Mouse (Mus musculus) embryonic facial prominence, embryonic 14.5 days (tissue): Measurements from ENCODE around the gene Abhd16b. TPM values are rescaled to one million over a fixed set of nuclear protein-coding genes. Genes with fewer than 3 reads are reported as not detected.

Experiments used
- ATAC-seq: fragments of 200-750 bp; cut with Nextera tagmentation; 2 replicates; pipeline ENCODE4 v1.8.0; 2017; ENCODE audit warnings: low read depth, moderate number of reproducible peaks, moderate TSS enrichment
- DNase-seq: peaks from one replicate; pipeline ENCODE4 v3.0.0-alpha.2; 2015; ENCODE audit warnings: low spot score
- H3K27ac ChIP-seq: fragments of 300-500 bp; sonication (generic); replicated peaks from 2 replicates; pipeline ENCODE4 v1.5.1; 2014; ENCODE audit warnings: low read depth, mild to moderate bottlenecking, low read length, moderate library complexity
- H3K27me3 ChIP-seq: fragments of 300-500 bp; sonication (generic); replicated peaks from 2 replicates; pipeline ENCODE4 v1.6.1; 2014; ENCODE audit warnings: low read length; ENCODE audit not compliant: control insufficient read depth, insufficient read depth
- H3K36me3 ChIP-seq: fragments of 300-500 bp; sonication (generic); 2 replicates; pipeline ENCODE4 v1.6.1; 2014; ENCODE audit warnings: low read length, mixed read lengths; ENCODE audit not compliant: control insufficient read depth, insufficient read depth
- H3K4me1 ChIP-seq: fragments of 300-500 bp; sonication (generic); 2 replicates; pipeline ENCODE4 v1.6.1; 2014; ENCODE audit warnings: antibody characterized with exemption, low read length; ENCODE audit not compliant: control insufficient read depth, insufficient read depth
- H3K4me2 ChIP-seq: fragments of 300-500 bp; sonication (generic); 2 replicates; pipeline ENCODE4 v1.6.1; 2014; ENCODE audit warnings: low read depth, mild to moderate bottlenecking, low read length, moderate library complexity, mixed read lengths
- H3K4me3 ChIP-seq: fragments of 300-500 bp; sonication (generic); 2 replicates; pipeline ENCODE4 v1.5.1; 2014; ENCODE audit warnings: low read depth, mild to moderate bottlenecking, low read length
- H3K9ac ChIP-seq: fragments of 300-500 bp; sonication (generic); 2 replicates; pipeline ENCODE4 v1.6.1; 2014; ENCODE audit warnings: low read depth, mild to moderate bottlenecking, low read length, moderate library complexity, mixed read lengths
- H3K9me3 ChIP-seq: fragments of 300-500 bp; sonication (generic); 2 replicates; pipeline ENCODE4 v1.6.1; 2016; ENCODE audit warnings: low read length; ENCODE audit not compliant: control insufficient read depth
- WGBS: fragments of 180-500 bp; shearing (Covaris S2); extraction: QIAGEN DNeasy Blood & Tissue Kit; methylation state at CpG from one replicate; pipeline ENCODE4 v1.1.7; 2014; 5-methylcytosine and 5-hydroxymethylcytosine counted together
- polyA plus RNA-seq: library from polyadenylated mRNA; unstranded; fragments of >200 nt; fragmentation: Nextera tagmentation; extraction: Ambion mirVana; gene quantifications from 2 replicates; pipeline ENCODE4 v1.2.1, GENCODE M21; 2014

Gene Abhd16b
- polyA plus RNA-seq, 1 experiment from 2014 or later = 0.21 TPM

- no peak for DNase-seq
- Histone ChIP-seq H3K36me3 (no peaks in the 10 kb centered on the region), H3K4me2 (no peak overlapping the region), H3K9ac (peak overlapping the region; percentile 27; the same call in 1 of the 2 replicates), H3K9me3 (no peaks in the 10 kb centered on the region), H3K4me1 (0 out of 2 replicates have a peak, but pooled peaks cover 3% of the 10 kb centered on the region), H3K27ac (no peak overlapping the region), H3K4me3 (no peak overlapping the region), H3K27me3 (no peaks in the 10 kb centered on the region)
- ATAC-seq = no peak
- WGBS = 39% methylated on average over 2 of the region's 2 CpGs
These were observed 9.9 kb upstream of the Abhd16b start for GRCm38 (mm10) chr2:181483120-181483519.

- H3K9ac ChIP-seq = peak overlapping the region; percentile 27; the same call in 1 of the 2 replicates
- DNase-seq (no peak), ATAC-seq (no peak)
- H3K9me3 ChIP-seq = no peaks in the 10 kb centered on the region
- no peaks in the 10 kb centered on the region for H3K27me3 ChIP-seq
- no peak overlapping the region for H3K4me3 ChIP-seq
- H3K27ac ChIP-seq = no peak overlapping the region
- H3K4me2 ChIP-seq = no peak overlapping the region
- 29% methylated on average over 6 of the region's 7 CpGs for WGBS
- 0 out of 2 replicates have a peak, but pooled peaks cover 3% of the 10 kb centered on the region for H3K4me1 ChIP-seq
- no peaks in the 10 kb centered on the region for H3K36me3 ChIP-seq
These were observed 9.3 kb upstream of the Abhd16b start for GRCm38 (mm10) chr2:181483562-181484318.

- no peak overlapping the region for H3K4me2 ChIP-seq
- ATAC-seq (no peak), DNase-seq (no peak)
- H3K27ac ChIP-seq = no peak overlapping the region
- H3K4me1 ChIP-seq = 0 out of 2 replicates have a peak, but pooled peaks cover 3% of the 10 kb centered on the region
- H3K9me3 ChIP-seq = no peaks in the 10 kb centered on the region
- H3K4me3 ChIP-seq = no peak overlapping the region
- no peaks in the 10 kb centered on the region for H3K36me3 ChIP-seq
- WGBS = 71% methylated on average over 6 of the region's 6 CpGs
- H3K9ac ChIP-seq = no peak overlapping the region
- H3K27me3 ChIP-seq = no peaks in the 10 kb centered on the region
These were observed 8.4 kb upstream of the Abhd16b start for GRCm38 (mm10) chr2:181484456-181485233.

- Histone ChIP-seq H3K4me1 (0 out of 2 replicates have a peak, but pooled peaks cover 3% of the 10 kb centered on the region), H3K27ac (no peak overlapping the region), H3K36me3 (no peaks in the 10 kb centered on the region), H3K9me3 (no peaks in the 10 kb centered on the region), H3K4me3 (no peak overlapping the region), H3K27me3 (no peaks in the 10 kb centered on the region), H3K4me2 (no peak overlapping the region), H3K9ac (no peak overlapping the region)
- 11% methylated on average over 1 of the region's 1 CpGs for WGBS
- DNase-seq (no peak), ATAC-seq (no peak)
These were observed 7.3 kb upstream of the Abhd16b start for GRCm38 (mm10) chr2:181485741-181486140.

DNA sequence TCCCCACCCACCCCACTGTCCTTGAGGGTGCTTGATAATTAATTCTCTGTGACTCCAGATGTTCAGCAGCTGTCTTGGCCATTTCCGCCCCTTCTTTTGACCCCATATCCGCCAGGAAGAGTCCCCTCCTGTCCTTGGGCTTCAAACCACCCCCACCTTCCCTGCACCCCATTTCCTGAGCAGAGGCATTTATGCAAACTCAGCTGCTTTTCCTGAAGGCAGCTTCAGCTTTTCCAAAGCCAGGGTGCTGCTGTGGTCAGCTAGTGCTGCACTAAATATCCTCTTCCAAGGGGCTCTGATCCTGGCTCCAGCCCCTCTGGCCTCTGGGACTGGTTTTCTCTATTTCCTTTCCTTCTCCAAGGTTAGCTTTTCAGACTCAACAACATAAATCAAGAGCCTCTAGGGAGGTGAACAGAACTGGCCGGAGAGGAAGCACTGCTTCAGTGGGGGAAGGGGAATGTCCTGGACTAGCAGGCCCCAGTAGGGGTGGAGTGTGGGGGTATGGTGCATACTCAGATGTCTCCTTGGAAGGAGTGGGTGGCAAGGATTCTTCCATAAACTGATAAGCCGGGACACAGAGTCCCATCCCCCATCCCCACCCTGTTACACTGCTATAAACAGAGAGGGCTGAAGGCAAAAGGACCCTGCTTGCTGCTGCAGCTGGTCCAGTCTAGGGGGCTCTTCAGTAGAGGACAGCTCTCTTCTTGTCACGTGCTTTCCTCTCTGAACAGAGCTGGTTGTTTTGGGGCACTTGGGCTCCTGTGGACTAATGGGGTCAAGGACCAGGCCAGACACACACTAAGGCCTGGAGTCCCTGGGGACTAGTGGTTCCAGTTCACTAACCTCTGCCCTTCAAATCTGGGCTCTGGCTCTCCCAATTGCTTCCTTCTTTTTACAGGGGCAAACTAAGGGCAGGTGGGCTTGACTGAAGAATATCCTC lies 5.4 kb upstream of the Abhd16b start:
- 26% methylated on average over 5 of the region's 5 CpGs for WGBS
- H3K4me2 ChIP-seq = no peak overlapping the region
- no peak overlapping the region for H3K9ac ChIP-seq
- H3K27me3 ChIP-seq = no peaks in the 10 kb centered on the region
- H3K4me1 ChIP-seq = 0 out of 2 replicates have a peak, but pooled peaks cover 3% of the 10 kb centered on the region
- peak; percentile 49 for DNase-seq
- no peaks in the 10 kb centered on the region for H3K36me3 ChIP-seq
- ATAC-seq = 0 out of 2 replicates have a peak, but pooled peaks have one; percentile 12
- no peak overlapping the region for H3K4me3 ChIP-seq
- H3K27ac ChIP-seq = peak overlapping the region; percentile 55; the same call in 1 of the 2 replicates
- no peaks in the 10 kb centered on the region for H3K9me3 ChIP-seq

DNA sequence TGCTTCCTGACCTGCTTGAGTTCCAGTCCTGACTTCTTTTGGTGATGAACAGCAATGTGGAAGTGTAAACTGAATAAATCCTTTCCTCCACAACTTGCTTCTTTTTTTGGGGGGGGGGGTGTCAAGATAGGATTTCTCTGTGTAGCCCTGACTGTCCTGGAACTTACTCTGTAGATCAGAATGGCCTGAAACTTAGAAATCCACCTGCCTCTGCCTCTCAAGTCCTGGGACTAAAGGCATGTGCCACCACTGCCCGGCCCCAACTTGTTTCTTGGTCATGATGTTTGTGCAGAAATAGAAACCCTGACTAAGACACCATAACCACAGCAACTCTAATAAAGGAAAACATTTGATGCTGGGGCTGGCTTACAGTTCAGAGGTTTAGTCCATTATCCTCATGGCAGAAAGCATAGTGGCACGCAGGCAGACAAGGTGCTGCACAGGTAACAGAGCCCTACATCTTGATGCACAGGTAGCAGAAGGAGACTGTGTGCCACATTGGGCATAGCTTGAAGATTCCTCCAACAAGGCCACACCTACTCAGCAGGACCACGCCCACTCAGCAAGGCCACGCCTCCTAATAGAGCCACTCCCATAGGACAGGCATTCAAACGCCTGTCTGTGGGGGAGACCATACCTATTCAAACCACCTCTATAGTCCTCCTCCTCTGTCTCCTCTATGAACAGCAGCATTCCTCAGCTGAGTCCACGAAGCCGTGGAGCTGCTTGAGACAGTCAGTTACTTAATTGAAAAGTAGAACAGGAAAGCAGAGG lies 1.4 kb upstream of the Abhd16b start:
- no peak for ATAC-seq
- 33% methylated on average over 7 of the region's 7 CpGs for WGBS

DNA sequence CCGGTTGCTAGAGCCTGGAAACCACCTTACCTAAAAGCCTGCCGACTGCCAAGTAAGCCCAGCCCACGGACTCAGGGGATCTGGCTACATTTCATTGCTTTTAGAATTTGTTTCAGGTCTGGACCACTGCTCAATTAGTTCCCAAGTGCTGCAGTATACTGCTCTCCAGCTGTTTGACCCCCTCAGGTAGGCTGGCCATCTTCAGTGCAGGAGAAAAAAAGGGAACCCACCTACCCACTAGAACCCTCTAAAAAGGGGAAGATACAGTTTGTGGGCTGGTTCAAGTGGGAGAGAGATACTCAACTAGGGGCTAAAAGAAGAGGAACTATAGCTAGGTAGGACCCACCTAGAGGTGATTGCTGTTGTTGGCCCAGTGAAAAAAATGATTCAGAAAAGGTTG lies 800 bp upstream of the Abhd16b start:
- Histone ChIP-seq H3K27ac (no peak overlapping the region), H3K36me3 (no peaks in the 10 kb centered on the region), H3K4me1 (0 out of 2 replicates have a peak, but pooled peaks cover 7% of the 10 kb centered on the region), H3K9ac (no peak overlapping the region), H3K9me3 (no peaks in the 10 kb centered on the region), H3K4me3 (no peak overlapping the region), H3K27me3 (no peaks in the 10 kb centered on the region), H3K4me2 (no peak overlapping the region)
- no peak for ATAC-seq
- 33% methylated on average over 3 of the region's 3 CpGs for WGBS
- no peak for DNase-seq

More for the DNA sequence above, 1.4 kb upstream of the Abhd16b start:
- no peak for DNase-seq
- Histone ChIP-seq H3K27ac (no peak overlapping the region), H3K9me3 (no peaks in the 10 kb centered on the region), H3K27me3 (no peaks in the 10 kb centered on the region), H3K4me3 (no peak overlapping the region), H3K4me1 (0 out of 2 replicates have a peak, but pooled peaks cover 7% of the 10 kb centered on the region), H3K4me2 (no peak overlapping the region), H3K9ac (no peak overlapping the region), H3K36me3 (no peaks in the 10 kb centered on the region)
